Mouse (Mus musculus): ENCODE data around the gene Dpp4.

The Dpp4 gene

GRCm38 (mm10) chr2:62412081-62412821 is at the start of gene Dpp4:
TSS of gene Dpp4 (minus strand) at chr2:62412231.
- no peak for DNase-seq (ENCODE audit: low read depth)

- DNase-seq (ENCODE audit: low read depth): no peak
Observed at GRCm38 (mm10) chr2:62460815-62461450, 48.9 kb upstream of the Dpp4 start.

- DNase-seq (ENCODE audit: low read depth): no peak
Observed at GRCm38 (mm10) chr2:62460231-62460710, 48.2 kb upstream of the Dpp4 start.

- no peak for DNase-seq (ENCODE audit: low read depth)
Observed at GRCm38 (mm10) chr2:62459241-62460174, 47.5 kb upstream of the Dpp4 start.

DNA sequence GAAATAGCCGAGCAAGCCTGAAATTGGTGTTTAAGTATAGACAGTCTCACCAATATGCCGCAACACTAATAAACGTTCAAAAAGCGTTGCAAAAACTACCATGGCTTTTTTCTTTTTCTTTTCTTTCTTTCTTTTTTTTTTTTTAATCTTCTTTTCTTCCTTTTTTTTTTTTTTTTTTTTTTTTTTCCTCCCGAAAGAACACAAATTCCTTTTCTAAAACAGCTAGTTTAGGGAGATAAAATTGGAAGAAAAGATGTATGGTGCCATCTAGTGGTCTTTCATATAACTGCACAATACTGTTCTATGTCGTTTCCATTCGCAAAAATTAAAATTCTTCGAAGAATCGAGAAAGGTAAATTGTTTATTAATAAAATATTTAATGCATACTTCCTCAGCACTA is 46.0 kb upstream of the Dpp4 start:
- peak; percentile 21 for DNase-seq (ENCODE audit: low read depth)

DNA sequence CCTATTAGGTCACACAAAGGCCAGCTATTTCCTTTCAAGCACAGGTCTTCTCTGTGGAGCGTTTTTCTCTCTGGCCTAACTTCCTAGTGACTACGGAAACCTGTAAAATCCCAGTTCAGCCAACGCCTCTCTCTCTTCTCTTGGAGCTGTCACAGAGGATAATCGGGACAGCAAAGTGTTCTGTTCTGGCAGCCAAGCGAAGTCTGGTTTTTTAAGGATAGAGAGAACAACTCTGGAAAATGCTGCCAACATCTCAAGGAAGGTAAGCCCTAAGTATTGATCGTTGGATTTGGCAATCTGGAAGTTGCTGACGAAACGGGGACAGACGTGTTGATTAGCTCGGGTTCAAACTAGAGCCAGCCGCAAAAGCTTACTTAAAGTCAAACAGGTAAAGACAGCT is 43.0 kb upstream of the Dpp4 start:
- DNase-seq (ENCODE audit: low read depth): no peak

GRCm38 (mm10) chr2:62454033-62454432 is 42.0 kb upstream of the Dpp4 start:
- DNase-seq (ENCODE audit: low read depth): no peak

DNA sequence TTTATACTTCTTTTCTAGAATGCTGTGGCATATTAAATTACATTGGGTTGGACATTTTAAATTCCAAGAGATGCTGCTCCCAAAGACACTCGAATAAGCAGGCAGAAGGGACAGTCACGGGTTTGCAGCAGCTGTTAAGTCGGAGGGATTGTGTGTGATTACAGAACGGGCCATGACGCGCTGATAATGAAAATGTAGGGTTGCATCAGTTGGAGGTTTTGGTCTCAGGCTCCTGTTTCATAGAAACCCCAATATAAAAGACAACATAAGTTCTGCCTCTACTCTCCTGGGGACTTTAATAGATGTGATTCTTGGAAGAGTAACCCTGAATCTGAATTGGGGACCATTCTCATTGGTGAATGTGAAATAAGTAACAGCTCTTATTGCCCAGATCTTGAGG is 38.3 kb upstream of the Dpp4 start:
- no peak for DNase-seq (ENCODE audit: low read depth)

GRCm38 (mm10) chr2:62449692-62450346 is 37.8 kb upstream of the Dpp4 start:
- DNase-seq (ENCODE audit: low read depth): no peak

GRCm38 (mm10) chr2:62440802-62441544 is 28.9 kb upstream of the Dpp4 start:
- no peak for DNase-seq (ENCODE audit: low read depth)

GRCm38 (mm10) chr2:62440083-62440482 is 28.1 kb upstream of the Dpp4 start:
- no peak for DNase-seq (ENCODE audit: low read depth)

- DNase-seq (ENCODE audit: low read depth): no peak
Observed at GRCm38 (mm10) chr2:62431245-62431795, 19.3 kb upstream of the Dpp4 start.

- DNase-seq (ENCODE audit: low read depth): peak; percentile 58
Observed at GRCm38 (mm10) chr2:62425941-62426340, 13.9 kb upstream of the Dpp4 start.

GRCm38 (mm10) chr2:62423343-62423776 is 11.3 kb upstream of the Dpp4 start:
- DNase-seq (ENCODE audit: low read depth): no peak

DNA sequence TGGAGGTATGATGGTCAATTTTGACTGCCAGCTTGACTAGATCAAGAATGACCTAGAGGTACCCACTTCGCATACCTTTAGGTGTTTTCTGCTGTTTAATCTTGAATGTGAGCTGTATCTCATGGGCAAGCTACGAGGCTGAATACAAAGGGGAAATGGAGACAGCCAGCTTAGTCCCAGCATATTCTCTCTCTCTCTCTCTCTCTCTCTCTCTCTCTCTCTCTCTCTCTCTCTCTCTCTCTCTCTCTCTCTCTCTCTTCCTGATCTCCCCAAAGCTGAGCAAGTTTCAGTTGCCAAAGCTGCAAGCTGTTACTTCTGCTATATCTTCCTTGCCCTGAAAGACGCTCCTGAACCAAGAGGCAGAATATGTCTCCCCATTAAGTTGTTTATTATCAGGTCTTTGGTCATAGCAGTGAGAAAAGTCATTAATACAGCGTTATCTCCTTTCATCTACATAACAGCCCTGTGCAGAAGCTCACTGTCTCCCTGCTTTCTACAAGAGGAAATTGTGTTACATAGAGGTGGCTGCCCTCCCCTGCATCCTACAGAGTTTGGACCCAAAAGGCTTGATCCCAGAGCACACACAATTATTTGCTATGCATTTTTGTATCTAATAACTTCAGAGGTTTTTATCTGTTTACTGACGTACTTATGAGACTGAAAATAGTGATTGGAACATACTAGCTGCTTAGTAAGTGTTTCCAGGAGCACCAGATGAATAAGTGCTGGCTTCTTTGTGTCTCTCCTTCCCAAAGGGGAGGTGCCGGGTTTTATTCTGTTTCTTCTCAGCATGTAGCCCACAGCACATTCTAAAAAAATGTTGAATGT is 10.7 kb upstream of the Dpp4 start:
- DNase-seq (ENCODE audit: low read depth): no peak

- DNase-seq (ENCODE audit: low read depth): no peak
Observed at GRCm38 (mm10) chr2:62421229-62421628, 9.2 kb upstream of the Dpp4 start.

DNA sequence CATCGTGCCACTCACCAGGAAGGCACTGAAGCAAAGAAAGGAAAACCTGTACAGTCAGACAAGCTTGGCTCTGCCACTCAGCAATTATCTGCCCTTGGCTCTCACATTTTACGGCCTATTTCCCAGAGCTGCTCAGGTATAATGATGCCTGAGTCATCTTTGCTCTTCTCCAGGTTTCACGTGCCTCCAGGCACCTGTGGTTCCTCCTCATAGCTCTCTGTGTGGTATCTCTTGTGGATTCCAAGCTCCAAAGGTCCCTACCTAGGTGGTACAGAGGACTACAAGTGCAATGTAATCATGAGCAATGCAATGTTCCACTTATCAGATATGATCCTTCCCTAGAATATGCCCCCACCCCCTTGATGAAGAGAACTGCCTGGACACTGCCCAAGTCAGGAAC is 8.0 kb upstream of the Dpp4 start:
- no peak for DNase-seq (ENCODE audit: low read depth)

GRCm38 (mm10) chr2:62417233-62417632 is 5.2 kb upstream of the Dpp4 start:
- no peak for DNase-seq (ENCODE audit: low read depth)

DNA sequence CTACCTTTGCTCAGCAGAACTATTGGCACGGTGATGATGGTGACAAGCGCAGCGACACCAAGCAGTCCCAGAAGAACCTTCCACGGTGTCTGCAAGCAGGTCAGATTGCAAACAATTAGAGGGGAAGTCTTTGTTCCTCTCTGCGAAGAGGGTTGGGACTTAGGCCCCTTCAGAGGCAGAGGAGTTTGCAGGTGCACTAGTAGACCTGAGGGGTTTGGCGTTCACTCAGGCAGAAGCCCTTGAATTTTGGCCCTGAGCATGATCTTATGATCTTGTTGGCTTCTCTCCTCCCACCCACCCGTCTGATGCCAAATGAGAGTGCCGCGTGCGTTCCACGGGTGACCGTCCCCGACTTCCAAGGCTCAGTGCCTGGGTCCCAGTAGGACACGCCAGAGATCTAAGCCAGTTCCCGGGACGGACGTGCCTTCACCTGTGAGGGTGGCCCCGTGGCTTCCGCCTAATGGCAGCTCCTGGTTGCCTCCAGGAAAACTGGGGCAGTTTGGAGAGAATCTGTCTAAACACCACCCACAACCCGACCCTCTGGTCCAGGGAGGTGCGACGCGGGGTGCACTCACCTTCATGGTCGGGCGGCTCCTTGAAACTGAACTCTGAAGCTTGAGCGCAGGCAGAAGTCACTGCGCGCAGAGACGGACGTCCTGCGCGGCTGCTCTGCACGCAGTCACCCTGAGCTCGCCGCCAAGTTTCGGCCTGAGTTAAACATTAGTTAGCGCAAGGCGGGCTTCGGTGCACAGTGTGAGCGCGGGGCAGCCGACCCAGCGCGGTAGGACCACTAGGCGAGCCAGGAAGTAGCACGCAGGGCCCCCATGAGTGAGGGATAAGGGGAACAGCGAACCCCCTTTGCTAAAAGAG is 585 bp downstream of the Dpp4 start:
- no peak for DNase-seq (ENCODE audit: low read depth)

Measured in fibroblast of lung, adult 2 months (primary cell).